Mouse (Mus musculus) layer of hippocampus, adult 2 months (tissue): ENCODE results near the gene Cers2. TPM values are rescaled to one million over a fixed set of nuclear protein-coding genes. Genes with fewer than 3 reads are reported as not detected.

ENCODE experiments used
- DNase-seq, 2 experiments: peaks; one replicate each; pipeline ENCODE4 v3.0.0; 2022; ENCODE audit warnings: low spot score in 2 of 2
- H3K27ac ChIP-seq: fragments of 200-600 bp; 2 replicates; pipeline ENCODE4 v1.8.1; 2022
- H3K4me3 ChIP-seq: fragments of 200-600 bp; 2 replicates; pipeline ENCODE4 v1.8.1; 2022; ENCODE audit warnings: mild to moderate bottlenecking
- CTCF ChIP-seq: fragments of 200-600 bp; conservative IDR thresholded peaks from 2 replicates; pipeline ENCODE4 v1.8.1; 2022; ENCODE audit warnings: antibody characterized with exemption, mild to moderate bottlenecking, moderate library complexity
- long read RNA-seq, 2 experiments: library from polyadenylated mRNA; stranded (forward); transcript quantifications; one replicate each; pipeline ENCODE4 v2.0.0; 2021; ENCODE audit warnings: borderline mapping rate in 2 of 2
- total RNA-seq, 2 experiments: library from RNA; stranded (reverse); gene quantifications; 2 replicates each; pipeline ENCODE4 v1.2.3; 2021

The Cers2 gene
- 10 to 100 TPM; 53.1 to 63.3 TPM for total RNA-seq
- long read RNA-seq, experiment 1, transcript Cers2-201 (11 exons, 2,216 nt): major isoform, 20 of 37 reads
- long read RNA-seq, experiment 1, partial matches to known transcripts: 4 of 37 reads
- long read RNA-seq, experiment 1, other reads (novel, unspliced or antisense): 13 of 37 reads
- long read RNA-seq, experiment 2, transcript Cers2-201 (11 exons, 2,216 nt): major isoform, 25 of 56 reads
- long read RNA-seq, experiment 2, partial matches to known transcripts: 5 of 56 reads
- long read RNA-seq, experiment 2, other reads (novel, unspliced or antisense): 26 of 56 reads

DNA sequence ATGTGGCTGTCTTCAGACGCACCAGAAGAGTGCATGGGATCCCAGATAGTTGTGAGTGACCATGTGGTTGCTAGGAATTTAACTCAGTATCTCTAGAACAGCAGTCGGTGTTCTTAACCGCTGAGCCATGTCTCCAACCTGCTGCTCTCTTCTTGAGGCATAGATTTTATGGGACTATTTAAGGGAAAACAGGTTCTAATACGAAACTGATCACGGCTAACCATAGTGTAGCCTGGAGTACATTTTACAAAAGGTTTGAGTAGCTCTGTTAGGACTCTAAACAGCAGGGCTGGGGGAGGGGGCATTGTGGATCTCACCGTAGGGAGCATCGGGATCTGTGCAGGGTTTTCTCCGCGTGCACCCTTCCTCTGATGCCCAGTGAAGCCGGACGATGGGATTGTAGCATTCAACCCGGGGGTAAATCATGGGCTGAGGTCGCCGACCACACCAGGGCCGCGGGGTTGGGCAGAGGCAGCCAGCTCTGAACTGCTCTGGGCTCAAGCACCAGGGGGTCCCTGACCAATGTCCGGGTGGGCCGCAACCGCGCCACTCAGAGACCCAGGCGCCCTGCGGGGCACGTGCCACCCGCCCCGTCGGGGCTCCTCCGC lies at the start of gene Cers2:
Cers2 (plus strand) TSS at position 306 of the 608 bp plus-strand sequence.
- DNase-seq: no peak
- Histone ChIP-seq H3K27ac (peak within 1 kb of the TSS; percentile 98), H3K4me3 (peak within 1 kb of the TSS; percentile 83)
- TF ChIP-seq CTCF: no peak

DNA sequence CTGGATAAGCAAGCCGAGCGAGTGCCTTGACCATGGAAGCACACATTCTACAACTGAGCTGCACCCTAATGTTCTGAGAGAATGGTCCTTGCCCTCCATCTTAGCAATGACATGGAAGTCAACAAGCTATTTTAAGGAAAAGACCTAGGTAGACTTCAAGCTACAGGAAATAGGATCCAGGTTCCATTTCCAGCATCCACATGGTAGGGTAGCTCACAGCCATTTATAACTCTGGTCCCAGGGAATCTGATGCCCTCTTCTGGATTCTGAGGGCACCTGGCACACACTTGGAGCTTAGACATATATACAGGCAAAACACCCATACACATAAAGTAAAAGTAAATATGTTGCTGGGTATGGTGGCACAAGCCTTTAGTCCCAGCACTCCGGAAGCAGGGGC lies 48.5 kb upstream of the Cers2 start:
- TF ChIP-seq CTCF: peak; percentile 24; the same call in 1 of the 2 replicates
- no peak overlapping the region for H3K4me3 ChIP-seq
- no peak overlapping the region for H3K27ac ChIP-seq
- no peak for DNase-seq

DNA sequence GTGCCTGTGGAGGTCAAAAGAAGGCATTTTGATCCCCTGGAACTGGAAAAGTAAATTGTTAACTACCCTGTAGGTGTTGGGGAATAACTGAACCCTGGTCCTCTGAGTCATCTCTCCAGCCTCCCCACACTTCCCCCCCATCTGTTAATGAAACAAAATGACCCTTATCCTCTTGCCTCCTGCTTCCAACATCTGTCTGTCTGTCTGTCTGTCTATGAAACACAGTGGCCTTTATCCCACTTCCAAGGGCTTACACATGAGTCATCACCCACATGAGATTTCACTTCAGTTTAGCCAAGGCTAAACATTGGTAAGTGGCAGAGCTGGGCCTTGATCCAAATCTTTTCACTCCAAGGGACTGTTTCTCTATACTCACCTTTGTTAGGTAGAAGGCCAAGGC lies 46.7 kb upstream of the Cers2 start:
- no peak overlapping the region for H3K27ac ChIP-seq
- TF ChIP-seq CTCF: no peak
- H3K4me3 ChIP-seq: no peak overlapping the region
- DNase-seq: no peak

DNA sequence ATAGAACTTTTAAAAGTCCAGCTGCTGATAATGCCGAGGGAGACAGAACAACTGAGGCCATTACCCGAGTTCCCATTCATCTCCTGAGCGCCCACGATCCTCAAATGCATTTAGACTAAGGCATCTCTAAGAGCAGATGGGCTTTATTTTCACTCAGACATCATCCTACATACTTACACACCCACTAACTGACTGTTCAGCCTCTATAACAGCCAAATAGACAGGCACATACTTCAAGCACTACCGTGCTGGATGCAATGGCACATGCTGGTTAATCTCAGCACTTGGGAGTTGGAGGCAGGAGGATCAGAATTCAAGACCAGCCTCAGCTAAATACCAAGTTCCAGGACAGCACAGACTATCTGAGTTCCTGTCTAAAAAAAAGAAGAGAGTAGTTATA lies 44.8 kb upstream of the Cers2 start:
- no peak overlapping the region for H3K27ac ChIP-seq
- TF ChIP-seq CTCF: no peak
- DNase-seq: no peak

DNA sequence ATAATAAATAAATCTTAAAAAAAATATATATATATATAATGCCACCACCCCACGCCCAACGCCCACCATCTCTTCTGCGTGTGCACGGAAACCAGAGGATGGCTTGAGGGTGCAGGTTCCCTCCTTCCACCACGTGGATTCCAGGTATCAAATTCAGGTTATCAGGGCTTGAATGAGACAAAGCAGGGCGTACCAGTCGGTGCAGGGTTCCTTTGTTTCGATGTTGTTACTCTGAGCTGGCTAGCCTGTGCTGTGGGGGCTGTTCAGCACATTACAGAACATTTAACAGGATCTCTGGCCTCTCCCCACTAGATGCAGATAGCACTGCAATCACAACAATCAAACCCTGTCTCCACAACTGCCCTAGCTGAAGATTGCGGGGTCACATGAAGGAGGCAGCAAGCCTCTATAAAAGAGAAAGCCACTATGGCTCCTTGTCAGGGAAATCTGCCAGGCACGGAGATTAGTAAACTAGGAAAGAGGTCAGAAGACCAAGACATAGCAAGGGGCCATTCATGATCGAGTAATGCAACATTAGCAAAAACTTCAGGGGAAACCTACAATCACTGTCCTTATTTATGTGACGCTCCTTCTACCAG lies 43.7 kb upstream of the Cers2 start:
- Histone ChIP-seq H3K4me3 (no peak overlapping the region), H3K27ac (no peak overlapping the region)
- TF ChIP-seq CTCF: no peak
- no peak for DNase-seq

More for the DNA sequence above, 44.8 kb upstream of the Cers2 start:
- H3K4me3 ChIP-seq: no peak overlapping the region

DNA sequence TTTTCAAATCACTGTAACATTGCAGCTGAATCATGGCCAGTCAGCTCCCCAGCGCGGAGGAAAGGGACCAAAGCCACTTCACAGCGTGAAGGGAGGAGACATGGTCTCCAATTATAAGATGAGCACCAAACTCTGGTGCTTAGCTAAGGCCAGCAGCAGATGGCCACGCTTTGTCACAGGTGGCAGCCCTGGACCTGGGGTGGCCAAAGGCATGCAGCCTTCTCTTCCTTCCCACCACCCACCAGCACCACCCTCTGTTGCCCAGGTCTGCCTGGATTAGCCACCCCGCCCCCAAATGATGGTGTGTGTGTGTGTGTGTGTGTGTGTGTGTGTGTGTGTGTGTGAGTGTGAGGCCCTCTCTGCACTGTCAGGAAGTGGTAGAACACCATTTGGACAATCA lies 41.1 kb upstream of the Cers2 start:
- no peak overlapping the region for H3K27ac ChIP-seq
- TF ChIP-seq CTCF: no peak
- no peak for DNase-seq
- no peak overlapping the region for H3K4me3 ChIP-seq

DNA sequence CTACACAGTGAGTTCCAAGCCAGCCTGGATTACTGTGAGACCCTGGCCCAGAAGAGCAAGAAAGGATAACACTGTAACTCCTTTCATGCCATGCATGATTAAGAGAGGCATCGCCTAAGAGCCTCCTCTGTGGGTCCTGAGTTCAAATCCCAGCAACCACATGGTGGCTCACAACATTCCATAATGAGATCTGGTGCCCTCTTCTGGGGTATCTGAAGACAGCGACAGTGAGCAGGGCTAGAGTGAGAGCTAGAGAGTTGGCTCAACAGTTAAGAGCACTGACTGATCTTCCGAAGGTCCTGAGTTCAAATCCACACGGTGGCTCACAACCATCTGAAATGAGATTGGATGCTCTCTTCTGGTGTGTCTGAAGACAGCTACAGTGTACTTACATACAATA lies 40.1 kb upstream of the Cers2 start:
- 0 out of 2 replicates have a peak, but pooled peaks have one; percentile 14 for TF ChIP-seq CTCF
- DNase-seq: no peak
- no peak overlapping the region for H3K4me3 ChIP-seq
- H3K27ac ChIP-seq: no peak overlapping the region

DNA sequence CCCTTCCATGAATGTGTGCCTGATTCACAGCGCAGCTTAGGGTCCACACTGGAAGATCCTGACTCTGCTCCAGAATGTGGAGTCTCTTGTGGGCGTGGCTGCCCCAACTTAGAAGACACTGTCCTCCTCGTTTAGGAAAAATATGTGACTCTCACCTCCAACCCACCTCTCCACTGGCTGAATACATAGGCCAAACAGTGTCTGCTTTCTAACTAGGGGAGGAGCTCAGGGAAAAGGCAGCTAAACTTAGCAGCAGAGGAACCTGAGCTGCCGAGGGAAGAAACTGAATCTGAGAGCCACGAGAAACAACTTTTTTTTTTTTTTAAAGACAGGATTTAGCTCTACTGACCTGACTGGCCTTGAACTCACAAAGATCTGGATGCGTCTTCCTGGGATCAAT lies 39.4 kb upstream of the Cers2 start:
- no peak overlapping the region for H3K4me3 ChIP-seq
- no peak overlapping the region for H3K27ac ChIP-seq
- no peak for DNase-seq
- TF ChIP-seq CTCF: no peak

DNA sequence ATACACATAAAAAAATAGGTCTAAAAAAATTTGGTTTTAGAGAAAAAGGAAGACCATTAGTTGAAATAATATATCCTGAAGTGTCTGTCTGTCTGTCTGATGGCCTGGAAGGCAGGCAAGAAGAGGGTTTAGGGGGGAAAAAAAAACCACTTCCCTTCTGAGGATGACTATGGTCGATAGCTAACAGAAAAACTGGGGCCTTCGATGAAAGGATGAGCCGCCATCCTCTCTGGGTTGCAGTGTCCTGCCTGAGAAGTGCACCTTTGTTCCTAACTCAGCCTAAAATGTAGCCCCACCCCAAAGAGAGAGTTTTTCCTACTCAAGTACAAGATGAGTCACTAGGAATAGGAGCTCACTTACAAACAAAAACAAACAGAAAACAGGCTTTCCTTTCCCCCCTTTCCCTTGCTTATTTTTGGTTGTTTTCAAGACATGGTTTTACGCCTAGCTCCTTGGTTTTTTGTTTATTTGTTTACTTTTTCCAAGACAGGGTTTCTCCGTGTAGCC lies 38.1 kb upstream of the Cers2 start:
- H3K27ac ChIP-seq: no peak overlapping the region

DNA sequence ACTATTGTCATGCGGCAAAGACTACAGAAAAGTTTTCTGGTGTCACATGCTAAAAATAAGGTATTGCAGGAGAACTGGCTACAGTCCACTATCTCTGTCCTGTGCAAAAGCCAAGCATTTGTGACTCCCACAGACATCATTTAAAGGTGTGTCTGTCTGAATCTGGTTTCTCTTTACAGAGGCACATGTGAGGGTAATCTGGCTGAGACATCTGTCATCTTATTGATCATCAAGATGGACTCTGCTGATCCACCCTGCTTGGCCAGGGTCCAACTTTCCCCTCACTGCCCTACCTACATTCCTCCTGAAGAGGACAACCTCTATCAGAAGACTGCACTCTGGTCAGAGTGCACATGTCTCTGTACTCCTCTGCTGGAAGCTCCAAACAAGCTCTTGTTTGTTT lies 37.4 kb upstream of the Cers2 start:
- no peak overlapping the region for H3K27ac ChIP-seq
- DNase-seq: no peak
- no peak overlapping the region for H3K4me3 ChIP-seq
- TF ChIP-seq CTCF: no peak

More for the DNA sequence above, 38.1 kb upstream of the Cers2 start:
- TF ChIP-seq CTCF: no peak
- H3K4me3 ChIP-seq: no peak overlapping the region
- DNase-seq: no peak

DNA sequence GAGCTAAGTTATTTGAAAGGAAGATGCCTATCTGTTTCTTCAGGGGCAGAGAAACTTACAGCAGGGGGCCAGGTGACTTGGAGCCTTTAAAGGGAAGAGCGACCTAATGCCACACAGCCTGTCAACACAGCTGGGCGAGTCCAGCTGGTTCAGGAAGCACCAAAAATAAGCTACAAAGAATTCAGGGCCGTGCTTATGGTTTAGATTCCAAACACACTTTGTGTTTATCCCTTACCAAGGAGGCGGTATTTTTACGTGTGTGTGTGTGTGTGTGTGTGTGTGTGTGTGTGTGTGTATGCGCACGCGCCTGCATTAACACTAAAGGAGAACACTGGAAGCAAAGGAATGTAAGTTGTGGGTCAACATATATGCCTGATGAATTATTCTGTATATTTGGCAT lies 33.8 kb upstream of the Cers2 start:
- Histone ChIP-seq H3K4me3 (peak overlapping the region; percentile 75), H3K27ac (peak overlapping the region; percentile 96)
- DNase-seq: no peak
- TF ChIP-seq CTCF: no peak; the same call in 1 of the 2 replicates

DNA sequence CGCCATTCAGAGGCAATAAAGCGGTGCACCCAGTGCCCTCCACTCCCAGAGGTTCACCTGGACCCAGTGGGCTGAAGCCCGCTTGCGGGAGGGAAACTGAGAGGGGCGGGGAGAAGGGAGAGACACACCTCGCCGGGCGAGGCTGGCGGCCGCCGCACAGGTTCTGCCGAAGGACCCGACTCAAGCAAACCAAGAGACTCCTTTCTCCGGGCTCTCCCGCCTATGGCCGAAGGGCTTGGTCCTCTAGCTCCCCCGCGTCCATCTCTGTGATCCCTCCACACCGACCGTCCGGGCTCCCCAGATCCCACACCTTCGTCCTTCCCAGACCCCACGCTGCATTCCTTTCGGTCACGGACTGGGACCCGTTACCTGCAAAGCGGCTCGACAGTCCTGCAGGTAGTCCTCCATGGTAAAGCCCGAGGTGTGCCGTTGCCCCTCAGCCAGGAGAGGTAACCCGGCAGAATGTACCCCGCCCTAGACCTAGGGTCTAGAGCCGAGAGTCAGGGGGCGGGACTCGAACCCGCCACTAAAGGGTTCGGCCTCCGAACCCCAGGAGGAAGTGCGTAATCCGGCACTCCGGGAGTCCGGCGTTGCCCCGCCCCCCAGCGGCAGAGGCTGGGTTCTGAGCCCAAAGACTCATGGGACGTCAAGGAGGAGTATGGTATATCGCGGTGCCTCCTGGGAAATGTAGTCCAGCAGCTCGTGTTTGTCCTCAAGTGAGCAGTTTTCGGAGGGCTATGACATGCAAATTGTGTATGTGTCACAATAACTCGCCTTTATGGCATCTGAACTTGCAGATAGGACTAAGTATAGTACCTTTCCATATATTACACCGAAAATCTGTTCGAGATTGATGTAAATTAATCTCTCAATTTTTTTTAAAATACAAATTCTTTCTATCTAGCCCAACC lies 33.1 kb upstream of the Cers2 start, which contains the start of the genes Mindy1 and Prune1:
Mindy1 (plus strand) TSS at position 130 of the 911 bp plus-strand sequence.
Prune1 (minus strand) TSS at position 861 of the 911 bp plus-strand sequence.
- Histone ChIP-seq H3K4me3 (peak within 1 kb of the TSS; percentile 75), H3K27ac (peak within 1 kb of the TSS; percentile 96)
- peak; percentile 98 for DNase-seq
- peak; percentile 66 for TF ChIP-seq CTCF
